Mouse (Mus musculus) neural tube, embryonic 14.5 days (tissue): ENCODE results near the gene Slc9a7. TPM values are rescaled to one million over a fixed set of nuclear protein-coding genes. Genes with fewer than 3 reads are reported as not detected.

Experiments used
- ATAC-seq: fragments of 200-750 bp; cut with Nextera tagmentation; 2 replicates; pipeline ENCODE4 v1.8.0; 2017; ENCODE audit warnings: low read depth, mild to moderate bottlenecking, moderate TSS enrichment, moderate library complexity
- H3K27ac ChIP-seq: fragments of 300-500 bp; sonication (generic); 2 replicates; pipeline ENCODE4 v1.5.1; 2014; ENCODE audit warnings: low read depth, mild to moderate bottlenecking, control low read depth, low read length, moderate library complexity, mixed read lengths
- H3K27me3 ChIP-seq: fragments of 300-500 bp; sonication (generic); 2 replicates; pipeline ENCODE4 v1.6.1; 2014; ENCODE audit warnings: low read length; ENCODE audit not compliant: control insufficient read depth, insufficient read depth
- H3K36me3 ChIP-seq: fragments of 300-500 bp; sonication (generic); 2 replicates; pipeline ENCODE4 v1.6.1; 2014; ENCODE audit warnings: low read length, mixed read lengths; ENCODE audit not compliant: control insufficient read depth, insufficient read depth
- H3K4me1 ChIP-seq: fragments of 300-500 bp; sonication (generic); 2 replicates; pipeline ENCODE4 v1.6.1; 2014; ENCODE audit warnings: low read length; ENCODE audit not compliant: control insufficient read depth, insufficient read depth
- H3K4me2 ChIP-seq: fragments of 300-500 bp; sonication (generic); 2 replicates; pipeline ENCODE4 v1.6.1; 2014; ENCODE audit warnings: mild to moderate bottlenecking, low read depth, low read length, control low read depth
- H3K4me3 ChIP-seq: fragments of 300-500 bp; sonication (generic); 2 replicates; pipeline ENCODE4 v1.5.1; 2014; ENCODE audit warnings: low read depth, low read length, control low read depth, mixed read lengths
- H3K9ac ChIP-seq: fragments of 300-500 bp; sonication (generic); replicated peaks from 2 replicates; pipeline ENCODE4 v1.6.1; 2014; ENCODE audit warnings: low read depth, mild to moderate bottlenecking, control low read depth, low read length, mixed read lengths
- H3K9me3 ChIP-seq: fragments of 300-500 bp; sonication (generic); 2 replicates; pipeline ENCODE4 v1.6.1; 2016; ENCODE audit warnings: low read length; ENCODE audit not compliant: control insufficient read depth
- WGBS: fragments of 180-500 bp; shearing (Covaris S2); extraction: QIAGEN DNeasy Blood & Tissue Kit; methylation state at CpG from one replicate; pipeline ENCODE4 v1.1.7; 2014; 5-methylcytosine and 5-hydroxymethylcytosine counted together
- polyA plus RNA-seq: library from polyadenylated mRNA; unstranded; fragments of >200 nt; fragmentation: Nextera tagmentation; extraction: Ambion mirVana; gene quantifications from 2 replicates; pipeline ENCODE4 v1.2.1, GENCODE M21; 2014

Gene Slc9a7
- polyA plus RNA-seq, 1 experiment from 2014 or later: 23.1 TPM

DNA sequence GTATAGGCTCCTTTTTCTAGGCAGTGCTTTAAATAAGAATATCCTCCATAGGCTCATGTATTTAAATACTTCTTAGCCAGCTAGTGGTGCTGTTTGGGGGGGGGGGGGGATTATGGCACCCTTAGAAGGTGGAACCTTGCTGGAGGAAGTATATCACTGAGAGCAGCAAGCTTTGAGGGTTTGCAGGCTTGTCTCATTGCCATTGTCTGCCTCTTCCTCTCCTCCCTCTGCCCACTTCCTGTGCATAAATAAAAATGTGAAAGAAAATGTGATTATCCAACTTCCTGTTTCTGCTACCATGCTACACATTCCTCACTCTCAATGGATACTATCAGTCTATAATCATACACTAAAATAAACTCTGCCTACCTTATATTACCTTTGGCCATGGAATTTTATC, 123.2 kb downstream of the Slc9a7 start:
- no peak for ATAC-seq
- H3K9me3 ChIP-seq: no peaks in the 10 kb centered on the region
- H3K4me2 ChIP-seq: no peak overlapping the region
- no peak overlapping the region for H3K9ac ChIP-seq
- no peaks in the 10 kb centered on the region for H3K4me1 ChIP-seq
- H3K4me3 ChIP-seq: no peak overlapping the region
- no peak overlapping the region for H3K27ac ChIP-seq
- no peaks in the 10 kb centered on the region for H3K36me3 ChIP-seq
- H3K27me3 ChIP-seq: no peaks in the 10 kb centered on the region

GRCm38 (mm10) chrX:20164984-20165383, 126.6 kb downstream of the Slc9a7 start:
- 68% methylated on average over 3 of the region's 3 CpGs for WGBS
- no peak for ATAC-seq
- Histone ChIP-seq H3K9me3 (no peaks in the 10 kb centered on the region), H3K4me3 (no peak overlapping the region), H3K27me3 (no peaks in the 10 kb centered on the region), H3K9ac (no peak overlapping the region), H3K27ac (no peak overlapping the region), H3K4me1 (no peaks in the 10 kb centered on the region), H3K36me3 (no peaks in the 10 kb centered on the region), H3K4me2 (no peak overlapping the region)

DNA sequence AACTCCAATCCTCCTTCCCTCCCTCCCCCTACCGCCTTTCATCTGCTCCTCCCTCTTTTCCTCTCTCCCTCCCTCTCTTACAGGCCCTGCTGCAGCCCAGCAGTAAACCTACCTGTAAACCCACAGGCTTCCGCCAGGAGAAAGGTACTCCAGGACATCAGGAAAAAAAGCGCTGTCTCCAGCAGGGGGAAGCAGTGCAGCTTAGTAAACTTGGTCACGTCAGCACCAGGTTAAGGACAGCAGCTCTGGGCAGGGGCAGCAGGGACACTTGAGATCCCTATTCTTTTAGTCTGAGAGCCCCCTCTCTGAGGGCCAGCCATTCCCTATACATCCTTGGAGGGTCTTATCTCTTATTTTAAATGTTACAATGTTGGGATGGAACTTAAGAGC, 129.3 kb downstream of the Slc9a7 start:
- no peak overlapping the region for H3K4me3 ChIP-seq
- peak; percentile 80 for ATAC-seq
- no peaks in the 10 kb centered on the region for H3K36me3 ChIP-seq
- 10% methylated on average over 4 of the region's 4 CpGs for WGBS
- H3K27ac ChIP-seq: no peak overlapping the region
- H3K4me1 ChIP-seq: no peaks in the 10 kb centered on the region
- no peaks in the 10 kb centered on the region for H3K9me3 ChIP-seq
- H3K9ac ChIP-seq: no peak overlapping the region
- no peak overlapping the region for H3K4me2 ChIP-seq
- H3K27me3 ChIP-seq: no peaks in the 10 kb centered on the region

- ATAC-seq: no peak
- Histone ChIP-seq H3K4me1 (no peaks in the 10 kb centered on the region), H3K4me3 (no peak overlapping the region), H3K4me2 (no peak overlapping the region), H3K27ac (no peak overlapping the region), H3K36me3 (no peaks in the 10 kb centered on the region), H3K9ac (no peak overlapping the region), H3K9me3 (no peaks in the 10 kb centered on the region), H3K27me3 (no peaks in the 10 kb centered on the region)
- WGBS: 56% methylated on average over 9 of the region's 9 CpGs
These were observed 129.8 kb downstream of the Slc9a7 start for GRCm38 (mm10) chrX:20161687-20162321.

- H3K4me1 ChIP-seq: no peaks in the 10 kb centered on the region
- WGBS: 62% methylated on average over 1 of the region's 1 CpGs
These were observed 131.3 kb downstream of the Slc9a7 start for GRCm38 (mm10) chrX:20160301-20160700.

GRCm38 (mm10) chrX:20157519-20157918, 134.1 kb downstream of the Slc9a7 start:
- Histone ChIP-seq H3K9me3 (no peaks in the 10 kb centered on the region), H3K27me3 (no peaks in the 10 kb centered on the region), H3K9ac (no peak overlapping the region), H3K4me3 (no peak overlapping the region), H3K4me1 (no peaks in the 10 kb centered on the region), H3K4me2 (no peak overlapping the region), H3K27ac (no peak overlapping the region), H3K36me3 (no peaks in the 10 kb centered on the region)
- no peak for ATAC-seq
- WGBS: 12% methylated on average over 2 of the region's 2 CpGs

More at GRCm38 (mm10) chrX:20160301-20160700, 131.3 kb downstream of the Slc9a7 start:
- H3K9me3 ChIP-seq: no peaks in the 10 kb centered on the region
- H3K27me3 ChIP-seq: no peaks in the 10 kb centered on the region
- no peak overlapping the region for H3K4me2 ChIP-seq
- H3K27ac ChIP-seq: no peak overlapping the region
- no peak for ATAC-seq
- no peaks in the 10 kb centered on the region for H3K36me3 ChIP-seq
- H3K4me3 ChIP-seq: no peak overlapping the region
- no peak overlapping the region for H3K9ac ChIP-seq

- no peaks in the 10 kb centered on the region for H3K27me3 ChIP-seq
- no peak overlapping the region for H3K4me3 ChIP-seq
- 86% methylated on average over 1 of the region's 1 CpGs for WGBS
- H3K9ac ChIP-seq: no peak overlapping the region
- H3K36me3 ChIP-seq: no peaks in the 10 kb centered on the region
- no peak for ATAC-seq
- H3K4me2 ChIP-seq: no peak overlapping the region
- H3K27ac ChIP-seq: no peak overlapping the region
- no peaks in the 10 kb centered on the region for H3K9me3 ChIP-seq
- no peaks in the 10 kb centered on the region for H3K4me1 ChIP-seq
These were observed 162.1 kb downstream of the Slc9a7 start for GRCm38 (mm10) chrX:20129466-20129865.

GRCm38 (mm10) chrX:20128951-20129350, 162.7 kb downstream of the Slc9a7 start:
- H3K4me3 ChIP-seq: no peak overlapping the region
- H3K4me1 ChIP-seq: no peaks in the 10 kb centered on the region
- no peaks in the 10 kb centered on the region for H3K36me3 ChIP-seq
- no peaks in the 10 kb centered on the region for H3K27me3 ChIP-seq
- H3K9ac ChIP-seq: no peak overlapping the region
- H3K27ac ChIP-seq: no peak overlapping the region
- no peak overlapping the region for H3K4me2 ChIP-seq
- no peaks in the 10 kb centered on the region for H3K9me3 ChIP-seq
- no peak for ATAC-seq

DNA sequence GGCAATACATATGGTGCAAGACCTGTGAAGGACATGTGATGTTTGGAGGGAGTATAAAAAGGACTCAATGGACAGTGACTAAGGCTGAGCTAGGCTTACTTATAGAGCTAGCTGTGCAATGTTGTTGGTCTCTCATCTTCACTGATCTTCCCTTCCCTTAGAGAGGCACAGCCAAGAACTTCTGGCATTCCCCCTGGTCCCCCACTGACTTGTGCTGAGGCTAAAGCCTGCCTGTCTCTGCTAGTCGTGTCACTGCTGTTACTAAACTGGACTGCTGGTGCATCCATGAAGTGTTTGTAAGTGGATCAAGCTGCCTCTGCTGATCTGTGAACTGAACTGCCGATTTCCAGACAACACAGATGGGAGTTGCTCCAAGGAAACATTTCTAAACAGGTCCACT, 166.1 kb downstream of the Slc9a7 start:
- no peak overlapping the region for H3K27ac ChIP-seq
- H3K36me3 ChIP-seq: no peaks in the 10 kb centered on the region
- H3K9me3 ChIP-seq: no peaks in the 10 kb centered on the region
- no peak for ATAC-seq
- H3K27me3 ChIP-seq: no peaks in the 10 kb centered on the region
- no peak overlapping the region for H3K4me2 ChIP-seq
- H3K4me3 ChIP-seq: no peak overlapping the region
- WGBS: 72% methylated on average over 2 of the region's 2 CpGs
- no peak overlapping the region for H3K9ac ChIP-seq
- no peaks in the 10 kb centered on the region for H3K4me1 ChIP-seq
